Mouse (Mus musculus): Measurements from ENCODE around the gene Tnfrsf11a.

Gene Tnfrsf11a

GRCm38 (mm10) chr1:105827786-105828345, 47.3 kb downstream of the Tnfrsf11a start:
- DNase-seq (ENCODE audit: low read depth): no peak

DNA sequence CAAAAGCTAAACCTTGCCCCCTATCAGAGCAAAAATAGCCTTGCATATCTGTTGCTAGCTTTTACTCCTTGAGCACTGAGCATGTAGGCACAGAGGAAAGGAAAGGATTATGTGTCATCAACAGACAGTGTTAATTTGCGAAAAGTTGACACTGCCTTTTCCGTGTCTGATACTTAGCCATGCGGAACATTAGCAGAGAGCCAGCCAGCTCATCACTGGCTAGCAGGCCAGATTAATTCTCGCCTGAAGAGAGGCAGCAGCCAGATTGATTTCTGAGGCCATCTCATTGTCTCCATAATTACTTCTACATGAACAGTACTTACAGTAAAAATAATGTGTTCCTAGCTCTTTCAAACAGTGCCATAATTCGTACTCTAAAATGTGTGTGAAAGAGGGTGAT, 48.7 kb downstream of the Tnfrsf11a start:
- DNase-seq (ENCODE audit: low read depth): no peak

- DNase-seq (ENCODE audit: low read depth): no peak
Measured at GRCm38 (mm10) chr1:105832784-105833183, 52.3 kb downstream of the Tnfrsf11a start.

DNA sequence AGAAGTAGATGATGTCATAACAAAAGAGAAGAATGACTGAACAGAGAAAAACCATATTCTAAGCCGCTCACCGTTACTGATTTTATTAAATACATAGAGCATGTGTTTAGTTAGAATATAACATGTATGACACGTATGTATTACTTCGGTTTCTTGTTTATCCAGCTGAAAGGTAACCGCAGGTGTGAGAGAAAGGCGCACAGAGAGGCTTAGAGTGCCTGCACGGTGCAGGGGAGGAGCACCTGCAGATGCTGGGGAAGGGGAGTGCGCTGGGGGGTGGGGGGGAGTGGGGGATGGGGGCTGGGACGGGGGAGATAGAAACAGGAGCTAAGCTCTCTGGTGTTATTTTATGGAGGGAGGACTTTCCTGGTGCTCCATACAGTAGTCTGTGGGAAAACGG, 62.4 kb downstream of the Tnfrsf11a start:
- no peak for DNase-seq (ENCODE audit: low read depth)

DNA sequence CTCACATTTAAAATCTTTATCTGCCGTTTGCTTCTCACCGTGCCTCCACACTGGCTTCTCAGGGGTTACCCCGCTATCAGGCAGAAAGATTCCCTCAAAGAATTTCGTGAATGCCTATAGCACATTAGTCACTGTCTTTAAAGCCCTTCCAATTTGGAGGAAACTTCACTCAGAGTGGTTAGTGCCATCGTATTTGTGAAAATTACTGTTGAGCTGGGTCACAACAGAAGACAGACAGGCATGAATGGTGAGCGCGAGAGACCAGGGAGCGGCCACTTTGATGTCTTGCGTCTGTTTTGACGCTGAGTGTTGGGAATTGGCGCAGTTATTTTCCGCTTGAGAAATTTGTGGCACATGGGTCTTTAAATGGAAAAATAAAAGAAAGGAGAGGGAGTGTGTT, 62.9 kb downstream of the Tnfrsf11a start:
- DNase-seq (ENCODE audit: low read depth): no peak

DNA sequence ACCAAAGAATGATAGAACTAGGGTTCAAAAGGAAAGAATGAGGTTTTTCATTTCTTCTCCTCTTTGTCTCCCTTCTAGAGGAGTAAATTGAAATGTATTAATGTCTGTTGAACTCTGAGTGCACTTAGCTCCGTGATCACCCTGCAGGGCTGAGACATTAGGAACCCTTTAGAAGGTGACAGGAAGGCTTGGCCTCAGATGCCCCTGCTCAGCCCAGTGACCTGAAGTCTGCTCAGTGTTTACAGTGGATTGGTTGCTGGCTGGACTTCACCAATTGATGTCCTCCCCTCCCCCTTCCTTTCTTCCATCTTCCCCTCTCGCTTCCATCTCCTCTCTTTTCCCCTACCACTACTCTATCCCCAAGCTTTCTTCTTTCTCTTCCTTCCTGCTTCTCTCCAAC, 63.3 kb downstream of the Tnfrsf11a start:
- DNase-seq (ENCODE audit: low read depth): no peak

GRCm38 (mm10) chr1:105844341-105845006, 64.0 kb downstream of the Tnfrsf11a start:
- no peak for DNase-seq (ENCODE audit: low read depth)

DNA sequence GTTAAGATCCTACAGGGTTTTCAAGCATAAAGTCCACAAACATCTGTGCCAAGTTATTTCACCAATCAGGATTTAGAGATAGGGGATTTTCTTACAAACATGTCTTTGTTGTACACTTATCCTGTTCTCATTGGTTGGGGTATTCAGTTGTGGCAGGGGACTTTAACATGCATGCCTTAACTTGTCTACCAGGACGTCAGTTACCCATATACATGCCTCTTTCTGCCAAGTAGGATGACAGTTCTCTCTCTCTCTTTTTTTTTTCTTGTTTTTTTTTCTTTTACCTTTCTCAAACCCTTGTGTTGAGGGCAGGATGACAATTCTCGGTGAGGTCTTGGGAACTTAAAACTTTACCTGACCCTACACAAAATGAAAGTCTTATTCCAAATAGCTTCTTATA, 65.9 kb downstream of the Tnfrsf11a start:
- DNase-seq (ENCODE audit: low read depth): no peak

- no peak for DNase-seq (ENCODE audit: low read depth)
Measured at GRCm38 (mm10) chr1:105848806-105849205, 68.3 kb downstream of the Tnfrsf11a start.

- DNase-seq (ENCODE audit: low read depth): no peak
Measured at GRCm38 (mm10) chr1:105851341-105851740, 70.8 kb downstream of the Tnfrsf11a start.

GRCm38 (mm10) chr1:105859740-105860139, 79.2 kb downstream of the Tnfrsf11a start:
- no peak for DNase-seq (ENCODE audit: low read depth)

DNA sequence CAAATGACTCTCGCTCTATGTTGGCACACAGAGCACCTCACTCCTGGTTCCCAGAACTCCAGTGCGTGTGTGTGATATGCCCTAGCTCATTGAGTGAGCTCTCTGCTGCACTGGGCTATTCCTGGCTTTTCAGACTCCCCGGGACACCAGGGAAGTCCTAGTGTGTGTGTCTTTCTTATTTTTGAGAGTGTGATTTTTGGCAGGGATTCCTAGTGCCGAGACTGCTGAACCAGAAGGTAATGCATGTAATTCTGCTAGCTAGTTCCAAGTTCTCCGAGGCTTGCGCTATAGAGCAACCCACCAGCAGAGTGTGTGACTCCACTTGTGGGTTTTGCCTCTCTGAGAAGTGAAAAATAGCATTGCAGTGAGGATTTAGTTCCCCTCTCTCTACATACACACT, 96.1 kb downstream of the Tnfrsf11a start:
- no peak for DNase-seq (ENCODE audit: low read depth)

DNA sequence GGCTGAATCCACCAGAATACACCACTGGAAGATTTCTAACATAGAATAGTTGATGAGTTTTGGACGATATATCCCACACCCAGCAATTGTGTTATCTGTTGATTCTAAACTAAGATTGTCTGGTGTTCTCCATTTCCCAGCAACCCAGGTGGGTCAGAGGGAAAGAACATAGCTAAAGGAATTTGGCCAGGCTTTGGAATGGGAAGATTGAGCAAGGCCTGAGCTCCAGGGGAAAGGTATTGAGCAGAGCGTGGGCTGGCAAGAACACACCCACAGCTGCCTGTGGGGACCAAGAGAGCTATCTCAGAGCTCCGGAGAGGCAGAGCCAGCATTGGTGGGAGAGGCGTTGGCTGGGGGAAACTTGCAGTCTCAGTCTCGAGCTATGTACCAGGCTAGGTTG, 97.3 kb downstream of the Tnfrsf11a start:
- DNase-seq (ENCODE audit: low read depth): no peak

GRCm38 (mm10) chr1:105878416-105878815, 97.9 kb downstream of the Tnfrsf11a start:
- no peak for DNase-seq (ENCODE audit: low read depth)

GRCm38 (mm10) chr1:105880555-105881304, 100.2 kb downstream of the Tnfrsf11a start:
- DNase-seq (ENCODE audit: low read depth): no peak

DNA sequence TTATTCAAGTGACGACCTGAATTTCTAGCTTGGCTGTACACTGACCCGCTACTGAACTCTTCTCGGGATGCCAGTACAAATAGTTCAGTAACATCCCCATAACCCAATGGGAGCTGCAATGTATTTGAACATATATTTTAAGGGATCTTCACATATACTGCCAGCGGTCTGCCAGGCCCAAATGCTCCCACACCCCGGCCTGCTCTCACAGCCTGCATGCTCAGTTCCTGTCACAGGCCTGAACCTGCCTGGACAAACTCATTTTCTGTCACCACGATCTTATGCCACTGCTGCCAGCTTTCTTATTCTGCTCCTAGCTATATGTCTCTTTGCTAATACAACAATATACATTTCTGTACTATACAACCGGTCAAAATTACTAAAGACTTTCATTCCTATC, 100.9 kb downstream of the Tnfrsf11a start:
- no peak for DNase-seq (ENCODE audit: low read depth)

- DNase-seq (ENCODE audit: low read depth): no peak
Measured at GRCm38 (mm10) chr1:105883498-105883897, 103.0 kb downstream of the Tnfrsf11a start.

- DNase-seq (ENCODE audit: low read depth): no peak
Measured at GRCm38 (mm10) chr1:105885101-105885500, 104.6 kb downstream of the Tnfrsf11a start.

- DNase-seq (ENCODE audit: low read depth): no peak
Measured at GRCm38 (mm10) chr1:105885575-105885974, 105.1 kb downstream of the Tnfrsf11a start.

DNA sequence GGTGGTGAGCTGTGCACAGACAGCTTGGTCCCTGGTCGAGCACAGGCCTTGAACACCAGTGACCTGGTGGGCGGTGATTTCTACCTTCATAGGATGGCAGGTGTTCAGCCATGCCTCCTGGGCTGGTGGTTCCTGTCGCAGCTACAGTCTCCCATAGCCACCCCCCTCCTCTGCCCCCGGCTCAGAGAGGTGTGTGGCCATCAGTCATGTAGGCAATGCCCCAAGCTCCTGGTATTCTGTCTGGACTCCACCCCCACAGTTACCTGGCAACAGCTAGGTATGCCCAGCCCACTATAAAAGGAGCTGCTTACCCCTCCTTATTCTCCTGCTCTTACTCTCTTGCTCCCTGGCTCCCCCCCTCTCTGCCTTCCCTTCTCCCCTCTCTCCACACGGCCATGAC, 105.8 kb downstream of the Tnfrsf11a start:
- no peak for DNase-seq (ENCODE audit: low read depth)

DNA sequence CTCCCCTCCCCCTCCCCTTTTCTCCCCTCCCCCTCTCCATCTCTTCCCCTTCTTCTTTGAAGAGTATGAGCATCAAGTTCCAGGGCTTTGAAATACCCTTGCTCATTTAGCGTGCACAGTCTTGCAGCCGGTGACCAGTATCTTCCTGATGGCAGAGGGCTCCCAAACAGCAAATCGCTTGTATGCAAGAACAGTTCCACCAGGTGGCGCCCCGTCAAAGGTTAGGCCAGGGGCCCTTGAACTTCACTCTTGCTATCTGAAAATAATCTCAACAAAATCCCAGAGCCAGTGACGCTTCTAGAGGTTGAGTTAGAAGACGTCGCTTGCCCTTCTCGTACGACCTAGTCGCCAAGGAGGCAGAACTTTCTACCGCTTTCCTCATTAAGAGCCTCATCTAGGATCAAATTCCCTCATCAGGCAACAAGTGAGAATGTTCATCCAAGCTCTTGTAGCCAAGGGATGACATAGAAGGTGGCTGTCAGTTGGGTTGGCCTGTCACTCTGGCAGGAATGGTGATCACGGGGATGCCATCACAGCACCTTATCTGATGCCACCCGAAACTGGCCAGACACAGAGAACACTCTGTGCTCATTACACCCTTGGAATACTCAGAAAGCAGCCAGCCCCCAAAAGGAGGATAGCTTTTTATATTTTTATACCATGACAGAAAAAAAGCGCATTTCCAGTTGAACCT, 110.7 kb downstream of the Tnfrsf11a start:
- DNase-seq (ENCODE audit: low read depth): peak; percentile 45

DNA sequence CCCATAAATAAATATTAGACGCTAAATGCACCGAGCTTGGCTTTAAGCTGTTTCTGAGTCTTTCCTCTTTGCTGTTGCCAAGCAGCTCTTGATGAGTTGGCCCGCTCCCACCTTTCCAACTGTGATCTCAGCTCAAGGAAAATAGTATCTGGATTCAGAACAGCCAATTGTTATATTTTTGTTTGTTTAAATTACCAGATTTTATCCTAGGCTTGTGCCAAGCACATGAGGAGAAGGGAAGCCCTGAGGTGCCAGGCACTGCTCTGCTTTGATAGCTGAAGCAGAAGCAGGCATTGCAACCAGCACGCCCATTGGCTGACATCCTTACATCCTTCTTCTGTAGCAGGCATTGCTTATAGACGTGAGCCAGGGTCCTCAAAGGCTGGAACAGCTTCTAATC, 114.5 kb downstream of the Tnfrsf11a start:
- no peak for DNase-seq (ENCODE audit: low read depth)

Data from fibroblast of lung, adult 2 months (primary cell).